Mouse (Mus musculus) cortical plate, adult 2 months (tissue): ENCODE results near the gene Cxcr2.

Experiments used
- CTCF ChIP-seq: fragments of 200-500 bp; IDR thresholded peaks from 2 replicates; pipeline ENCODE4 v1.5.1; 2011; ENCODE audit warnings: mild to moderate bottlenecking, control low read depth, low read length; ENCODE audit not compliant: insufficient read depth; ENCODE audit errors: extremely low read depth
- POLR2A ChIP-seq: fragments of 200-500 bp; IDR thresholded peaks from 2 replicates; pipeline ENCODE4 v1.6.1; 2011; ENCODE audit warnings: mild to moderate bottlenecking, low read length, control low read depth; ENCODE audit not compliant: insufficient read depth; ENCODE audit errors: extremely low read depth

- TF ChIP-seq CTCF (peak; percentile 51), POLR2A (no peak)
Measured at GRCm38 (mm10) chr1:74195961-74196360, 42.2 kb downstream of the Cxcr2 start.
